Mouse (Mus musculus): ENCODE data around the gene C2.

Gene C2

GRCm38 (mm10) chr17:34879336-34879879 lies 18.7 kb downstream of the C2 start, which contains the start of gene Zbtb12:
TSS of gene Zbtb12 (plus strand) at chr17:34879483.
- no peak for DNase-seq

GRCm38 (mm10) chr17:34874321-34874720 lies 23.7 kb downstream of the C2 start:
- DNase-seq = no peak

GRCm38 (mm10) chr17:34865981-34866380 lies 32.1 kb downstream of the C2 start:
- DNase-seq = no peak

GRCm38 (mm10) chr17:34862416-34863081 lies 35.5 kb downstream of the C2 start, which contains the start of gene Cfb:
TSS of gene Cfb (minus strand) at chr17:34862518.
- no peak for DNase-seq

- no peak for DNase-seq
These were observed 36.2 kb downstream of the C2 start for GRCm38 (mm10) chr17:34861704-34862415.

GRCm38 (mm10) chr17:34860514-34860913 lies 37.6 kb downstream of the C2 start:
- DNase-seq = no peak

GRCm38 (mm10) chr17:34858670-34859069 lies 39.4 kb downstream of the C2 start:
- no peak for DNase-seq

- DNase-seq = peak; percentile 75 to 81
These were observed 42.2 kb downstream of the C2 start for GRCm38 (mm10) chr17:34855825-34856224.

GRCm38 (mm10) chr17:34854761-34855160 lies 43.3 kb downstream of the C2 start:
- DNase-seq = no peak

GRCm38 (mm10) chr17:34853511-34853910 lies 44.6 kb downstream of the C2 start:
- DNase-seq = no peak

GRCm38 (mm10) chr17:34850517-34851125 lies 47.4 kb downstream of the C2 start:
- no peak for DNase-seq

GRCm38 (mm10) chr17:34849722-34850516 lies 48.1 kb downstream of the C2 start, which contains the start of the genes Skiv2l and Nelfe:
TSS of gene Skiv2l (minus strand) at chr17:34850210.
TSS of gene Nelfe (plus strand) at chr17:34850391.
- DNase-seq = peak; percentile 100

- DNase-seq = no peak
These were observed 50.5 kb downstream of the C2 start for GRCm38 (mm10) chr17:34847615-34848014.

GRCm38 (mm10) chr17:34847192-34847591 lies 50.9 kb downstream of the C2 start:
- no peak for DNase-seq

GRCm38 (mm10) chr17:34844884-34845283 lies 53.2 kb downstream of the C2 start:
- no peak for DNase-seq

GRCm38 (mm10) chr17:34840736-34841307 lies 57.2 kb downstream of the C2 start:
- no peak for DNase-seq

GRCm38 (mm10) chr17:34838785-34839184 lies 59.3 kb downstream of the C2 start:
- no peak for DNase-seq

- peak; percentile 44 to 50 for DNase-seq
These were observed 60.4 kb downstream of the C2 start for GRCm38 (mm10) chr17:34837464-34838324.

GRCm38 (mm10) chr17:34836856-34837221 lies 61.2 kb downstream of the C2 start, which contains the start of the genes Stk19 and Dxo:
TSS of gene Stk19 (minus strand) at chr17:34836945.
TSS of gene Dxo (plus strand) at chr17:34837019.
- peak; percentile 98 to 99 for DNase-seq

GRCm38 (mm10) chr17:34836155-34836855 lies 61.8 kb downstream of the C2 start:
- DNase-seq = no peak
